Mouse (Mus musculus): ENCODE results near the gene Insr. TPM values are rescaled to one million over a fixed set of nuclear protein-coding genes. Genes with fewer than 3 reads are reported as not detected.
"Not testable (repeated sequence)": the region's sequence is repeated elsewhere in the genome, so short reads cannot be mapped to it uniquely, and the experiment has no call there.

The Insr gene
- polyA plus RNA-seq, 1 experiment from 2014 or later: 48.6 TPM

DNA sequence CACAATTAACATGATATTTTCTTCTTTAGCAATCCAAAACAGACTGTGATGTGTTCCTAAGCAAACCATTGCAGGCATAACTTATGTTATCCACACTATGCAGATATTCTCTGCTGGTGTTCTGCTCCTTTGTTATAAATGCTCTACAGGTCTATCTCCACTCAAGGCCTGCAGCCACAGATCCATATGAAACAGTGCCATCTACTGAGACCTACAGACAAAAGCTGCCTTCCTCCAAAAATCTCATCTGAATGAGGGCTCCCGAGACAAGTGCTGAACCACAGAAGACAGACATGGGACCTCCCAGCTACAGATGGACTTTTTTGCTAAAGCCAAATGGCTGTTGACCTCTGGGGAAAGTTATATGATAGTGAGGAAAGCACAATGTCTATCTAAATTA is 132.9 kb downstream of the Insr start:
- WGBS: 86% methylated on average over 1 of the region's 1 CpGs
- H3K36me3 ChIP-seq (ENCODE audit: control insufficient read depth, insufficient read depth, low read length): no peaks in the 10 kb centered on the region
- H3K27me3 ChIP-seq (ENCODE audit: control insufficient read depth, insufficient read depth, low read depth, low read length): no peaks in the 10 kb centered on the region
- no peak overlapping the region for H3K4me3 ChIP-seq (ENCODE audit: low read depth, low read length)
- H3K9ac ChIP-seq (ENCODE audit: low read depth, low read length): no peak overlapping the region
- H3K4me2 ChIP-seq (ENCODE audit: low read length): no peak overlapping the region
- ATAC-seq: no peak
- no peak overlapping the region for H3K27ac ChIP-seq (ENCODE audit: low read length)
- no peaks in the 10 kb centered on the region for H3K9me3 ChIP-seq (replicated peaks; ENCODE audit: control insufficient read depth, low read length, poor library complexity, severe bottlenecking)
- no peaks in the 10 kb centered on the region for H3K4me1 ChIP-seq (ENCODE audit: control insufficient read depth, insufficient read depth, low read length)

DNA sequence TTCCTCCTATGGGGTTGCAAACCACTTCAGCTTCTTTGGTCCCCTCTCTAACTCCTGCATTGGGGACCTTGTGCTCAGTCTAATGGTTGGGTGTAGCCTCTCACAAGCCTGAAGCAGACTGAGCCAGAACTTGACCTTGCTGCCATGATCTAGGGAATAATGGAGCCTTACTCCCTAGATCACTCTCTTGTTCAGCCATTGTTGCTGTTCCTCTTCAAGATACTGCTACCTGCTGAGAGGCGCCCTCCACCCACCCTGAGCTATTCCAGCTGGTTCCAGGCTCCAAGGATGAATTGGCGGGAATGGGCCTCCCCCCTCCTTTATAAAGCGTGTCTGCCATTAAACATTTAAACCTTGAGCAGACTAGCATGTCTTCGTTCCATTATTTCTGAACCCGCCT is 179.0 kb downstream of the Insr start:
- H3K4me2 ChIP-seq (ENCODE audit: low read length); H3K9me3 ChIP-seq (replicated peaks; ENCODE audit: control insufficient read depth, low read length, poor library complexity, severe bottlenecking); H3K27me3 ChIP-seq (ENCODE audit: control insufficient read depth, insufficient read depth, low read depth, low read length); H3K4me3 ChIP-seq (ENCODE audit: low read depth, low read length); H3K4me1 ChIP-seq (ENCODE audit: control insufficient read depth, insufficient read depth, low read length); ATAC-seq; H3K9ac ChIP-seq (ENCODE audit: low read depth, low read length); H3K27ac ChIP-seq (ENCODE audit: low read length); H3K36me3 ChIP-seq (ENCODE audit: control insufficient read depth, insufficient read depth, low read length): not testable (repeated sequence)
- WGBS: 88% methylated on average over 5 of the region's 5 CpGs

Small RNA genes within 50 kb of the gene (microRNA-seq; reads per million reads assigned to microRNA genes)
- not detected for gene Gm25775

Other genes with a start within 250 kb of the Insr start
- not detected in 2 replicates for gene A430078G23Rik, start 73.8 kb upstream of the Insr start, polyA plus RNA-seq (2015; fragmentation: Nextera tagmentation; extraction: Ambion mirVana)
- 12.0 and 12.1 TPM in 2 replicates for gene Arhgef18, start 113.4 kb upstream of the Insr start, polyA plus RNA-seq (2015; fragmentation: Nextera tagmentation; extraction: Ambion mirVana)
- 4.5 and 5.0 TPM in 2 replicates for gene Pex11g, start 188.1 kb upstream of the Insr start, polyA plus RNA-seq (2015; fragmentation: Nextera tagmentation; extraction: Ambion mirVana)
- 0.31 and 0.46 TPM in 2 replicates for gene Tex45, start 191.2 kb upstream of the Insr start, polyA plus RNA-seq (2015; fragmentation: Nextera tagmentation; extraction: Ambion mirVana)
- 65.8 and 75.3 TPM in 2 replicates for gene Zfp358, start 213.5 kb upstream of the Insr start, polyA plus RNA-seq (2015; fragmentation: Nextera tagmentation; extraction: Ambion mirVana)
- 121 and 129 TPM in 2 replicates for gene Mcoln1, start 220.8 kb upstream of the Insr start, polyA plus RNA-seq (2015; fragmentation: Nextera tagmentation; extraction: Ambion mirVana)
- 43.6 and 49.8 TPM in 2 replicates for gene Pnpla6, start 235.8 kb upstream of the Insr start, polyA plus RNA-seq (2015; fragmentation: Nextera tagmentation; extraction: Ambion mirVana)